Mouse (Mus musculus) Patski (cell line): ENCODE measurements around the gene Nlgn2. TPM values are rescaled to one million over a fixed set of nuclear protein-coding genes. Genes with fewer than 3 reads are reported as not detected.

ENCODE experiments used
- ATAC-seq: fragments of 100-300 bp; one replicate; pipeline ENCODE4 v1.8.0; 2021
- CTCF ChIA-PET: fragments of 350-600 bp; sonication (Branson Sonifier 250); formaldehyde crosslinking; loops from one replicate; lab custom pipeline; 2022; ENCODE audit warnings: inconsistent platforms; lab: Charles Lee
- POLR2A ChIA-PET: fragments of 350-600 bp; sonication (Branson Sonifier 250); formaldehyde crosslinking; loops from one replicate; lab custom pipeline; 2022; ENCODE audit warnings: antibody characterized with exemption, inconsistent platforms; lab: Charles Lee
- DNase-seq: peaks from one replicate; pipeline ENCODE4 v3.0.0-alpha.2; 2011; ENCODE audit warnings: low read depth, low spot score
- H3K27me3 ChIP-seq: fragments of 371-371 bp; one replicate; pipeline ENCODE4 v1.5.1; 2021
- CTCF ChIP-seq: fragments of 100-300 bp; IDR thresholded peaks from one replicate; pipeline ENCODE4 v1.5.1; 2021
- in situ Hi-C: fragments of 300-500 bp; cut with MboI; formaldehyde crosslinking; loops from 3 replicates; pipeline ENCODE4 v1.11.1; 2018; ENCODE audit warnings: low pct_unique_long_range_greater_than_20kb, mixed read lengths
- polyA plus RNA-seq: library from polyadenylated mRNA; unstranded; gene quantifications from one replicate; pipeline ENCODE4 v1.2.3, GENCODE M21; 2021

Gene Nlgn2
- polyA plus RNA-seq, 1 experiment from 2014 or later, result 35.0 TPM

- in situ Hi-C loops, result no loop called here
- ChIA-PET CTCF (interaction anchor here (1.4 kb wide), 1 partner anchor 29 kb away, joined by 3 read pairs; no protein-coding TSS in a partner anchor), POLR2A (interaction anchor here (1.1 to 1.2 kb wide), 2 partner anchors 11 to 119 kb away, joined by 3 read pairs; no protein-coding TSS in a partner anchor)
- TF ChIP-seq CTCF, result no peak
- ATAC-seq, result no peak
- H3K27me3 ChIP-seq, result no peaks in the 10 kb centered on the region
- DNase-seq, result no peak
These were observed 1.6 kb downstream of the Nlgn2 start for GRCm38 (mm10) chr11:69835966-69836335.

GRCm38 (mm10) chr11:69835326-69835965, 2.1 kb downstream of the Nlgn2 start:
- in situ Hi-C loops, result no loop called here
- DNase-seq, result no peak

GRCm38 (mm10) chr11:69834001-69834549, 3.5 kb downstream of the Nlgn2 start:
- ChIA-PET POLR2A (no interaction called here), CTCF (no interaction called here)
- no peak for DNase-seq
- H3K27me3 ChIP-seq, result no peaks in the 10 kb centered on the region
- in situ Hi-C loops, result no loop called here
- no peak for TF ChIP-seq CTCF
- no peak for ATAC-seq

More at GRCm38 (mm10) chr11:69835326-69835965, 2.1 kb downstream of the Nlgn2 start:
- CTCF ChIA-PET, result no interaction called here
- no peak for ATAC-seq
- POLR2A ChIA-PET, result interaction anchor here (1.1 to 1.2 kb wide), 2 partner anchors 10 to 118 kb away, joined by 3 read pairs; no protein-coding TSS in a partner anchor
- no peaks in the 10 kb centered on the region for H3K27me3 ChIP-seq
- no peak for TF ChIP-seq CTCF

- in situ Hi-C loops, result no loop called here
- ChIA-PET POLR2A (no interaction called here), CTCF (interaction anchor here (1.2 kb wide), 1 partner anchor 28 kb away, joined by 3 read pairs; the partner anchor contains the start of gene Tmem102)
- no peaks in the 10 kb centered on the region for H3K27me3 ChIP-seq
- DNase-seq, result no peak
- ATAC-seq, result no peak
- no peak for TF ChIP-seq CTCF
These were observed 4.0 kb downstream of the Nlgn2 start for GRCm38 (mm10) chr11:69833554-69833953.

GRCm38 (mm10) chr11:69828832-69829231, 8.8 kb downstream of the Nlgn2 start:
- ATAC-seq (no peak), DNase-seq (no peak)
- TF ChIP-seq CTCF, result no peak
- H3K27me3 ChIP-seq, result no peaks in the 10 kb centered on the region
- POLR2A ChIA-PET, result interaction anchor here (0.5 to 1.0 kb wide), 2 partner anchors 19 to 80 kb away, joined by 3 read pairs; no protein-coding TSS in a partner anchor
- in situ Hi-C loops, result no loop called here
- CTCF ChIA-PET, result interaction anchor here (1.4 kb wide), 1 partner anchor 13 kb away, joined by 3 read pairs; no protein-coding TSS in a partner anchor

GRCm38 (mm10) chr11:69823456-69823855, 14.1 kb downstream of the Nlgn2 start:
- DNase-seq, result no peak

GRCm38 (mm10) chr11:69822080-69822479, 15.5 kb downstream of the Nlgn2 start, which contains the start of gene Spem1:
Gene Spem1 (minus strand): TSS chr11:69822180.
- ChIA-PET CTCF (no interaction called here), POLR2A (no interaction called here)
- DNase-seq (no peak), ATAC-seq (no peak)
- peaks cover 2% of the 10 kb centered on the region for H3K27me3 ChIP-seq
- in situ Hi-C loops, result no loop called here
- no peak for TF ChIP-seq CTCF

More at GRCm38 (mm10) chr11:69823456-69823855, 14.1 kb downstream of the Nlgn2 start:
- POLR2A ChIA-PET, result no interaction called here
- no peak for ATAC-seq
- peaks cover 2% of the 10 kb centered on the region for H3K27me3 ChIP-seq
- in situ Hi-C loops, result no loop called here
- CTCF ChIA-PET, result no interaction called here
- TF ChIP-seq CTCF, result no peak

- ATAC-seq, result no peak
These were observed 18.7 kb downstream of the Nlgn2 start for GRCm38 (mm10) chr11:69818871-69819270.

GRCm38 (mm10) chr11:69818365-69818764, 19.2 kb downstream of the Nlgn2 start, which contains the start of gene Spem2:
Gene Spem2 (minus strand): TSS chr11:69818465.
- DNase-seq (no peak), ATAC-seq (no peak)
- in situ Hi-C loops, result no loop called here
- H3K27me3 ChIP-seq, result peaks cover 2% of the 10 kb centered on the region
- TF ChIP-seq CTCF, result no peak
- POLR2A ChIA-PET, result no interaction called here
- CTCF ChIA-PET, result no interaction called here

More at GRCm38 (mm10) chr11:69818871-69819270, 18.7 kb downstream of the Nlgn2 start:
- in situ Hi-C loops, result no loop called here
- no peak for DNase-seq
- ChIA-PET POLR2A (no interaction called here), CTCF (no interaction called here)
- TF ChIP-seq CTCF, result no peak
- peaks cover 2% of the 10 kb centered on the region for H3K27me3 ChIP-seq

- in situ Hi-C loops, result no loop called here
- POLR2A ChIA-PET, result no interaction called here
- no peak for TF ChIP-seq CTCF
- peaks cover 2% of the 10 kb centered on the region for H3K27me3 ChIP-seq
- CTCF ChIA-PET, result interaction anchor here (0.8 kb wide), 1 partner anchor 18 kb away, joined by 3 read pairs; no protein-coding TSS in a partner anchor
- DNase-seq (no peak), ATAC-seq (no peak)
These were observed 21.1 kb downstream of the Nlgn2 start for GRCm38 (mm10) chr11:69816520-69816919.

- DNase-seq (no peak), ATAC-seq (no peak)
- in situ Hi-C loops, result no loop called here
- ChIA-PET CTCF (interaction anchor here (1.4 kb wide), 1 partner anchor 9 kb away, joined by 3 read pairs; the partner anchor contains the start of gene Tmem102), POLR2A (no interaction called here)
- H3K27me3 ChIP-seq, result peaks cover 12% of the 10 kb centered on the region
- TF ChIP-seq CTCF, result no peak
These were observed 22.4 kb downstream of the Nlgn2 start, which contains the start of gene Gm39566 for GRCm38 (mm10) chr11:69815155-69815554. Gene Gm39566 (minus strand): TSS chr11:69815298.
